ENCODE assay signal across 14 mouse cellular contexts in genomic region chr14:33136843-33137242, GRCm38 (mm10).
"Had no signal": no experiment of that assay in that cellular context is flagged by ENCODE, and none has a peak within 500 bp of the region (broad histone marks: within the 10 kb centered on the region; RNA-seq: fewer than 3 reads in every experiment).

No protein-coding gene starts in this region.

- H3K9ac ChIP-seq: kidney, embryonic 15.5 days; liver, embryonic 13.5 days; neural tube, embryonic 13.5 days had no signal

- DNase-seq: kidney, adult 8-10 months; kidney, postnatal 10 days; kidney, postnatal 36 days; layer of hippocampus, postnatal 36 days; liver, embryonic 13.5 days; lung, adult 2 months; thymus, adult 2 months; thymus, postnatal 14 days; thymus, postnatal 4 days had no signal

- H3K4me3 ChIP-seq: kidney, embryonic 15.5 days; left cerebral cortex, adult 2 months; liver, embryonic 13.5 days; neural tube, embryonic 13.5 days had no signal

- H3K27me3 ChIP-seq: liver, embryonic 13.5 days; neural tube, embryonic 13.5 days had no signal

- H3K4me2 ChIP-seq: kidney, embryonic 15.5 days; liver, embryonic 13.5 days; neural tube, embryonic 13.5 days had no signal

- H3K4me1 ChIP-seq: kidney, embryonic 15.5 days; liver, embryonic 13.5 days; neural tube, embryonic 13.5 days had no signal

- ATAC-seq: intestine, postnatal 0 days had no signal

- H3K36me3 ChIP-seq: kidney, embryonic 15.5 days; liver, embryonic 13.5 days; neural tube, embryonic 13.5 days had no signal

- H3K9me3 ChIP-seq: kidney, embryonic 15.5 days; liver, embryonic 13.5 days; neural tube, embryonic 13.5 days had no signal

- H3K27ac ChIP-seq: kidney, embryonic 15.5 days; left cerebral cortex, adult 2 months; liver, embryonic 13.5 days; macrophage; neural tube, embryonic 13.5 days had no signal
